Mouse (Mus musculus): ENCODE data around the gene Mcf2l.

DNA sequence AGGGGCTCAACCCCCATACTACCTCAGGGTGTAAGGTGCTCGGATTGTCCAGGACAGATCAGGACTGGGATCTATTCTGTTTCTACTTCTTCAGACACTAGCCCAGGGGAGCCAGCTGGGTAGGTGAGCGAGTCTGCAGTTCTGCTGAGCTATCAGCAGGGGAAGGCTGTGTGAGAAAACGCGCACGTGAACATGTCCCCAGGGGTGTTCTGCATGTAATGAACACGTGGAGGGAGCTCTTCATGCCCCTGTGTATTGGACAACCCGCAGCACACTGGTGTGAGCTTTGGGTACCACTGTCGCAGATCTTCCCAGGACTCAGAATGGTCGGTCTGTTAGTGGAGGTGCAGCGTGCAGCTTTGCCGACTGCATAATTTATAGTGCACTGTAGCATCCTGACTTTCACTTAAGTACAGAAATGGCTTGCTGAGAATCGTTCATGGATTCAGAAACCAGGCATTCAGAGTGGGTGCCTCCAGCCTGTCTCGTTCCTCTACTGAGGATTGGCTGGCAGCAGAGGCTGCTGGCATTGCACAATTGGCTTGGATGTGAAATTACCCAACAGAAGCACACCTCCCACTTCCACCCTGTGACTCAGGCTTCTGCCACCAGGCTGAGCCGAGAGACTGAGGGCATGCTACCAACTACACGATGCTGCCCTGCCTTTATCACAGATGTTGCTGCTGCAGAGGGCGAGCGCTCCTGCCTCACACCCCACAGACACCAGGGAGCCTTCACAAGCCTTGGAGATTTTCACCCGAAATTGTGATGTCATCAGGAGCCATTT is 110.3 kb downstream of the Mcf2l start:
- TF ChIP-seq CTCF (IDR thresholded peaks at IDR 0.05; ENCODE audit: low read depth) (no peak), EP300 (IDR thresholded peaks at IDR 0.05; ENCODE audit: low read depth) (no peak)

All from heart, postnatal 0 days (tissue).